Mouse (Mus musculus): ENCODE measurements at regions not wholly inside any gene's neighbourhood (a gene's known extent, or its start where the extent isn't known, plus 50 kb on each side); places are given as distances from the start of the nearest gene placed in this dataset.

DNA sequence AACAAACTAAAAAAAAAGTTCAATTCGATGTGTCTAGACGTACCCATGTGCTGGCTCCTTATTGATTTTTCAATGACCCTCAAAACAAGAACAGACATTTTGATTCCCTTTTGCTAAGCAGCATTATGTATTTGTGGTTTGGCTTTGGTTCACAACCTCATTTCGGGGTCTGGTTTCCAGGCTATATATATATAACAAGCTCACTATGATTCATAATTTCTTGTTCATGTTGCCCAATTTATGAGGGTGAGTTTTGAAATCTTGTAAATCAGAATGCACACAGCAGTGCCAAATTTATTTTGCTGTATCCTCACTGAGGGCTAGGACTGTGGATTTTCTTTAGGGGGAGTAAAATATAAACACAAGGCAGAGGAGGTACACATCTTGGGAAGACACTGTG lies 177.0 kb downstream of the Calcrl start:
- no peaks in the 10 kb centered on the region for H3K36me3 ChIP-seq (ENCODE audit: control insufficient read depth, insufficient read depth)
- H3K9ac ChIP-seq (ENCODE audit: low read length) = no peak overlapping the region
- WGBS = 87% methylated on average over 3 of the region's 3 CpGs
- no peak overlapping the region for H3K4me2 ChIP-seq (ENCODE audit: low read depth, low read length)
- H3K9me3 ChIP-seq (replicated peaks; ENCODE audit: control insufficient read depth, low read length) = no peaks in the 10 kb centered on the region
- no peak overlapping the region for H3K27ac ChIP-seq (ENCODE audit: low read length)
- no peak overlapping the region for H3K4me3 ChIP-seq (ENCODE audit: low read length)
- no peaks in the 10 kb centered on the region for H3K27me3 ChIP-seq (ENCODE audit: control insufficient read depth, insufficient read depth, low read length)
- no peak for ATAC-seq (replicated peaks; ENCODE audit: extremely low read depth, insufficient read depth, low FRiP score)
- no peaks in the 10 kb centered on the region for H3K4me1 ChIP-seq (ENCODE audit: control insufficient read depth, insufficient read depth, low read length)

DNA sequence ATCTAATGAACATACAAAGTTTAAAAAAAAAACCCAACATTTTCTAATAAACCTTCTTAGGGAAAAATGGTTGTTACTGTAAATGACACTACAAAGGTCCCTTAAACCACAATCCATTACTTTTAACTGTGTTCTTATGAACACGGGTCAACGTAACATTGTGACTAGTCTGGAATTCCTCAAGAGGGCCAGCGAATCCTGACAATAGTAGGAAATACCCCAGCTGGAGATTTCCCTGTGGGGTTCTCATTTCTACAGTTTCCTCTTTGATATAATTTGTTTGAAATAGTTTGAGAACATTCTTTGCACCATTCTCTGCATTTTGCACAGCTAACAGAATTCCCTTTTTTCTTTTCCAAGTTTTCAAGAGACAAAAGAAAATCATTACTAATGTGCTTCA lies 175.3 kb downstream of the Calcrl start:
- H3K27ac ChIP-seq (ENCODE audit: low read length) = no peak overlapping the region
- H3K36me3 ChIP-seq (ENCODE audit: control insufficient read depth, insufficient read depth) = no peaks in the 10 kb centered on the region
- H3K9ac ChIP-seq (ENCODE audit: low read length) = no peak overlapping the region
- 35% methylated on average over 3 of the region's 3 CpGs for WGBS
- no peak for ATAC-seq (replicated peaks; ENCODE audit: extremely low read depth, insufficient read depth, low FRiP score)
- H3K9me3 ChIP-seq (replicated peaks; ENCODE audit: control insufficient read depth, low read length) = no peaks in the 10 kb centered on the region
- H3K4me3 ChIP-seq (ENCODE audit: low read length) = no peak overlapping the region
- H3K4me1 ChIP-seq (ENCODE audit: control insufficient read depth, insufficient read depth, low read length) = no peaks in the 10 kb centered on the region
- no peaks in the 10 kb centered on the region for H3K27me3 ChIP-seq (ENCODE audit: control insufficient read depth, insufficient read depth, low read length)
- H3K4me2 ChIP-seq (ENCODE audit: low read depth, low read length) = no peak overlapping the region

DNA sequence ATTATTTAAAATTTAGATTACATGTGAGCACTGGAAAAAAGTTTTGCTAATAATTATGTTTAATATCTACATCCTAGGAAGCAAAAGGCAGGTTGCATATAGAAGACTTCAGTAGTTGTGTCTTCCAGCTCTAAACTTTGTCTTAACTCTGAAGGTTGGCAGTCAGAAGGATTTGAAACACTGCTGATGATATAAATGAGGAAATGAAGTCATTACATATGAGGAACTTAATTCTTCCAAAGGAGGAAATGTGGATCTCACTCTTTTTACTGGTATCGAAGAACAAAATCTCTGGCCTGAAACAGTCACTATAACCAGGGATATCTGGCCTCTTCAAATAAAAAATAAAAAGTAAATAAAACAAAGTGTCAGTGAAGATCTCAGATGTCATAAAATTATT lies 173.1 kb downstream of the Calcrl start:
- no peak overlapping the region for H3K4me3 ChIP-seq (ENCODE audit: low read length)
- H3K9ac ChIP-seq (ENCODE audit: low read length) = no peak overlapping the region
- no peaks in the 10 kb centered on the region for H3K36me3 ChIP-seq (ENCODE audit: control insufficient read depth, insufficient read depth)
- H3K27me3 ChIP-seq (ENCODE audit: control insufficient read depth, insufficient read depth, low read length) = no peaks in the 10 kb centered on the region
- WGBS = 74% methylated on average over 1 of the region's 1 CpGs
- no peak for ATAC-seq (replicated peaks; ENCODE audit: extremely low read depth, insufficient read depth, low FRiP score)
- H3K27ac ChIP-seq (ENCODE audit: low read length) = no peak overlapping the region
- no peaks in the 10 kb centered on the region for H3K9me3 ChIP-seq (replicated peaks; ENCODE audit: control insufficient read depth, low read length)
- no peaks in the 10 kb centered on the region for H3K4me1 ChIP-seq (ENCODE audit: control insufficient read depth, insufficient read depth, low read length)
- H3K4me2 ChIP-seq (ENCODE audit: low read depth, low read length) = no peak overlapping the region

DNA sequence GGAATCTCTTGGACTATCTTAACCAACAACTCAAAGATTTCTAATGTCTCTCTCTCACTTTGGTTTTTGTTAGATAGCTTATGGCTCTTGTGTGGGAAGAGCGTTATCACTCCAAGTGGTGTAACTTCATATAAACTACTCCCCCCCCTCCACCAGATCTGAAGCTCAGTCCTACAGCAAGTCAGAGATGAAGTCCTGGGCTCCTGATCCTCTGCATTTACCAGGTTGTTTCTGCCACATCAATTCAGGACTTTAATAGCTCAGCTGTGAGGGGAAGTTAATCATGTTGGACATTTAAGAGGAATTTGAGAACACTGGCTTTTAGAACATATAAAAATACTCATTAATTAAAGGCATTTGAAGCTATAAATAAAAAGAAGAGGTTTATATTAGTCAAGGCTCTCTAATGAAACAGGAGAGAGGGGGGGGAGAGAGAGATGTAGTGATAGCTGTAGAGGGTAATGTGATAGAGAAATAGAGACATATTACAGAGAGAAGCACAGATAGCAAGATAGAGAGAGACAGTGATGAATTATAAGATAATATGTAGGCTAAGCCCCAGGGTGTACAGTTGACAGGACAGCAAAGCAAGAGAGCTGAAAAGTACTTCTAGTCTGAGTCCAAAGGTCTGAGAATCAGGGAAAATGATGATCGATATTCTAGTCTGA lies 166.7 kb downstream of the Calcrl start:
- no peak for ATAC-seq (replicated peaks; ENCODE audit: extremely low read depth, insufficient read depth, low FRiP score)

DNA sequence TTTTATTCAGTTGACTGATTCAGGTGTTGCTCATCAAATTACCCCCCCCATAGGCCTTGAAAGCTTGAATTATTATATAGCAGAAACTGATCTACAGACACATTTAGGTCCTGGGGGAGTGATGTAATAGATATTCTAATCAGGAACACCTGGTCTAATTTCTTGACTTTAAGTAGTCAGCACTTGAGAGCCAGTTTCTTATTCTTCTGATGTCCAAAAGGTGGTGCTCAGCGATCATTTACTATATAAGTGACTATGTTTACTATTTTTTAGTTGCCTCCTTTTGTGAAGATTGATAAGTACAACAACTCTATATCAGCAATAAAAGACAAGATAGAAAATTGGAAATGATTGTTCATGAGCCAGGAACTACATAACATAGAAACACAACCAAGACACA lies 166.0 kb downstream of the Calcrl start:
- no peak overlapping the region for H3K9ac ChIP-seq (ENCODE audit: low read length)
- no peak overlapping the region for H3K4me3 ChIP-seq (ENCODE audit: low read length)
- no peaks in the 10 kb centered on the region for H3K27me3 ChIP-seq (ENCODE audit: control insufficient read depth, insufficient read depth, low read length)
- no peaks in the 10 kb centered on the region for H3K36me3 ChIP-seq (ENCODE audit: control insufficient read depth, insufficient read depth)
- H3K27ac ChIP-seq (ENCODE audit: low read length) = no peak overlapping the region
- 82% methylated on average over 1 of the region's 1 CpGs for WGBS
- no peaks in the 10 kb centered on the region for H3K4me1 ChIP-seq (ENCODE audit: control insufficient read depth, insufficient read depth, low read length)
- no peak for ATAC-seq (replicated peaks; ENCODE audit: extremely low read depth, insufficient read depth, low FRiP score)
- H3K9me3 ChIP-seq (replicated peaks; ENCODE audit: control insufficient read depth, low read length) = no peaks in the 10 kb centered on the region
- H3K4me2 ChIP-seq (ENCODE audit: low read depth, low read length) = no peak overlapping the region

More for the DNA sequence above, 166.7 kb downstream of the Calcrl start:
- Histone ChIP-seq H3K4me3 (ENCODE audit: low read length) (no peak overlapping the region), H3K9me3 (replicated peaks; ENCODE audit: control insufficient read depth, low read length) (no peaks in the 10 kb centered on the region), H3K36me3 (ENCODE audit: control insufficient read depth, insufficient read depth) (no peaks in the 10 kb centered on the region), H3K4me2 (ENCODE audit: low read depth, low read length) (no peak overlapping the region), H3K4me1 (ENCODE audit: control insufficient read depth, insufficient read depth, low read length) (no peaks in the 10 kb centered on the region), H3K9ac (ENCODE audit: low read length) (no peak overlapping the region), H3K27me3 (ENCODE audit: control insufficient read depth, insufficient read depth, low read length) (no peaks in the 10 kb centered on the region), H3K27ac (ENCODE audit: low read length) (no peak overlapping the region)
- 77% methylated on average over 2 of the region's 2 CpGs for WGBS

DNA sequence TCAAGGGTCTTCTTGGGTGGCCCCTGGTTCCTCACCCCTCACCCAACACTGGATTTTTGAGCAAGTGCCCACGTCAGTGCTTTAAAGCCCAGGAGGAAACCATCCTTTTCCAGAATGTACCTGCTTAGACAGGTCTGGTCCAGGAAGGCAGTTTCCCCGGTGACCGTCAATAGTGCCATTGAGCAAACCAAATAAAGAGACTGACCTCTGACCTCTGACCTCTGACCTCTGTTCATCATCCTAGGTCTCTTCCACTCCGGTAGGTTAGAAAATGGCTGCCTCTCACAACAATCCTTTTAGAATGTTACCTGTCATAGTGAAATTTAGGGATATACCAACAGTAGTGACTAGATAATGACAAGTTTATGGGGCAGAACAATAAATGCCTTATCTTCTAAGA lies 164.5 kb downstream of the Calcrl start:
- no peaks in the 10 kb centered on the region for H3K27me3 ChIP-seq (ENCODE audit: control insufficient read depth, insufficient read depth, low read length)
- no peaks in the 10 kb centered on the region for H3K9me3 ChIP-seq (replicated peaks; ENCODE audit: control insufficient read depth, low read length)
- no peak overlapping the region for H3K4me2 ChIP-seq (ENCODE audit: low read depth, low read length)
- H3K27ac ChIP-seq (ENCODE audit: low read length) = no peak overlapping the region
- WGBS = 82% methylated on average over 4 of the region's 4 CpGs
- H3K4me1 ChIP-seq (ENCODE audit: control insufficient read depth, insufficient read depth, low read length) = no peaks in the 10 kb centered on the region
- H3K9ac ChIP-seq (ENCODE audit: low read length) = no peak overlapping the region
- ATAC-seq (replicated peaks; ENCODE audit: extremely low read depth, insufficient read depth, low FRiP score) = no peak
- no peaks in the 10 kb centered on the region for H3K36me3 ChIP-seq (ENCODE audit: control insufficient read depth, insufficient read depth)
- H3K4me3 ChIP-seq (ENCODE audit: low read length) = no peak overlapping the region

DNA sequence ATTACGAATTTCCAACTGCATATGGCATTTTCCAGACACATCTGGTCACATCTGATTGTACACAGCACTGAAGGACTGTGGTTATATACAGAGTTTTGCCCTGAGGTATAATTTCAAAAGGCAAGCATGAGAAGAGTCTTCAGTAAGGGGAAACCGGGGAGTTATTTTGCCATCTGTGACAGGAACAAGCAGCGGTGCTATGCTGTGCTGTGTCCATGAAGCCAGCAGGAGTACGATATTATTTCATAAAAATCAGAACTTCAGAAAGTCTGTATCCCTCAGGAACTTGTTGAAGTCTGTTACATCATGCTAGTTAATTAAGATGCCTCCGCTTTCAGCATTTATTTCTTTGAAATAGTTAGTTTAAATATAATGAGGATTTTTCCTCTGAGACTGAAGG lies 163.7 kb downstream of the Calcrl start:
- WGBS = 88% methylated on average over 5 of the region's 5 CpGs
- Histone ChIP-seq H3K9ac (ENCODE audit: low read length) (no peak overlapping the region), H3K4me3 (ENCODE audit: low read length) (no peak overlapping the region), H3K9me3 (replicated peaks; ENCODE audit: control insufficient read depth, low read length) (no peaks in the 10 kb centered on the region), H3K27me3 (ENCODE audit: control insufficient read depth, insufficient read depth, low read length) (no peaks in the 10 kb centered on the region), H3K27ac (ENCODE audit: low read length) (no peak overlapping the region), H3K4me2 (ENCODE audit: low read depth, low read length) (no peak overlapping the region), H3K4me1 (ENCODE audit: control insufficient read depth, insufficient read depth, low read length) (no peaks in the 10 kb centered on the region), H3K36me3 (ENCODE audit: control insufficient read depth, insufficient read depth) (no peaks in the 10 kb centered on the region)
- no peak for ATAC-seq (replicated peaks; ENCODE audit: extremely low read depth, insufficient read depth, low FRiP score)

DNA sequence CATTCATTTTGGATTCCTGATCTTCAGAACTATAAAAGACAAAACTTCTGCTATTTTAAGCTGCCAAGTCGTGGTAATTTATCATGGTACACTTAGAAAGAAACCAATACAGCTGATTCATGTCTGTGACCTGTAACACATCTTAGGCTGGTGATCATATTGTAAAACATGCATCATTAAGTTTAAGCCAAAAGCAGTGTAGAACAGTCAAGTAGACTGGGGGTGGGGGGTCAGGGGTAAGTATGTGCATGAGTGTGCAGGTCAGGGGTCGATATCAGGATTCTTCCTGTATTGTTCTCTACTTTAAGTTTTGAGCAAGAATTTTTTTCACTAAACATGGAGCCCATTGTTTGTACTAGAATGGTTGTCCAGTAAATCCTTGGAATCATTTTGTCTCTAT lies 160.7 kb downstream of the Calcrl start:
- 54% methylated on average over 2 of the region's 2 CpGs for WGBS
- H3K9me3 ChIP-seq (replicated peaks; ENCODE audit: control insufficient read depth, low read length) = no peaks in the 10 kb centered on the region
- H3K4me1 ChIP-seq (ENCODE audit: control insufficient read depth, insufficient read depth, low read length) = 0 out of 2 replicates have a peak, but pooled peaks cover 3% of the 10 kb centered on the region
- H3K27ac ChIP-seq (ENCODE audit: low read length) = no peak overlapping the region
- no peaks in the 10 kb centered on the region for H3K36me3 ChIP-seq (ENCODE audit: control insufficient read depth, insufficient read depth)
- no peaks in the 10 kb centered on the region for H3K27me3 ChIP-seq (ENCODE audit: control insufficient read depth, insufficient read depth, low read length)
- no peak overlapping the region for H3K9ac ChIP-seq (ENCODE audit: low read length)
- H3K4me3 ChIP-seq (ENCODE audit: low read length) = no peak overlapping the region
- H3K4me2 ChIP-seq (ENCODE audit: low read depth, low read length) = no peak overlapping the region
- ATAC-seq (replicated peaks; ENCODE audit: extremely low read depth, insufficient read depth, low FRiP score) = no peak

DNA sequence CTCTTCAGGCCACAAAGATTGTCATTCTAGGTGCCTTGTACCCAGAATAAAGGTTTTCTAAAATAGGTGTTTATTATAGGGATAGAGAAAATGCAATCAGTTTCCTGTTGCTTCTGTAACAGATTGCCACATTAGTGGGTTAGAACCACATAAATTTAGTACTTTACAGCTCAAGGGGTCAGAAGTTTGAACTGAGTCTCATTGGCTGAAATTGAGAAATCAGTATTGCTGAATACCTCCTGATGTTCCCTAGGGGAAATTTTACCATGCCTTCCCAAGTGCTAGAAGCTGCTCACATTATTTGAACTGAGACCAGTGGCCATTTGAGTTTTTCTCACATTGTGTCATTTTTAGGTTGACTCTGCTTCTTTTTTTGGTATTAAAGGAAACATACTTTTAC lies 160.2 kb downstream of the Calcrl start:
- H3K9me3 ChIP-seq (replicated peaks; ENCODE audit: control insufficient read depth, low read length) = no peaks in the 10 kb centered on the region
- 0 out of 2 replicates have a peak, but pooled peaks cover 3% of the 10 kb centered on the region for H3K4me1 ChIP-seq (ENCODE audit: control insufficient read depth, insufficient read depth, low read length)
- no peak overlapping the region for H3K27ac ChIP-seq (ENCODE audit: low read length)
- H3K4me3 ChIP-seq (ENCODE audit: low read length) = no peak overlapping the region
- H3K4me2 ChIP-seq (ENCODE audit: low read depth, low read length) = no peak overlapping the region
- no peaks in the 10 kb centered on the region for H3K36me3 ChIP-seq (ENCODE audit: control insufficient read depth, insufficient read depth)
- ATAC-seq (replicated peaks; ENCODE audit: extremely low read depth, insufficient read depth, low FRiP score) = no peak
- H3K9ac ChIP-seq (ENCODE audit: low read length) = no peak overlapping the region
- no peaks in the 10 kb centered on the region for H3K27me3 ChIP-seq (ENCODE audit: control insufficient read depth, insufficient read depth, low read length)

Data from heart, embryonic 16.5 days (tissue).